Mouse (Mus musculus) spleen, postnatal 10 days (tissue): Measurements from ENCODE around the gene Mpc1.
"Not testable (repeated sequence)": the region's sequence is repeated elsewhere in the genome, so short reads cannot be mapped to it uniquely, and the experiment has no call there.

Experiments
- DNase-seq, 2 experiments: peaks; one replicate each; pipeline ENCODE4 v3.0.0; 2021 to 2022; ENCODE audit warnings: low spot score in 2 of 2

Mpc1 gene

DNA sequence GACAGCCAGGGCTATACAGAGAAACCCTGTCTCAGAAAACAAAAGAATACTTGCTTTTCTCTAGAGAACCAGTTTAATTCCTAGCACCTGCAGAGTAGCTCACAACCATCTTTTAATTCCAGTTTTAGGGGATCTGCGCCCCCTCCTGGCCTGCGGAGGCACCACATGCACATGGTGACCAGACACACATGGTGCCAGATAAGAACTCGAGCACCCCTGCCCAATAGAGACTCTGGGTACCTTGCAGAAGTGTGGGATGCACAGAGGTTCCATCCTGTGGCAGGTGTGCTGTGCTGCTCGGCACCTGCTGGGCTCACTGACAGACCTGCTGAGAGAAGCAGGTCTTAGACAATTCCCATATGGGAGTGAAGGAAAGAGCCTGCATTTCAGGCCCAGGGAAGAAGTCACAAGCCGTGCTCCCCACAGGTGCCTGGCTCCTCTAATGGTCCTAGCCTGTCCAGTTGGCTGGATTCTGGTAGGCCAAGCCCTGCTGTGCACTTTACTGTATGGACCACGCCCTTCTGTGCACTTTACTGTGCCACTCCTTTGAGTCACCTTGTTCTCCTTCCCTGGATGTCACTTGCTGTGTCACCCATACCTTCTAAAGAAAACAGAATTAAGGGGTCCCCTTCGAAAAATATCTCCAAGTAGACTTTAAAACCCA, 45.9 kb downstream of the Mpc1 start:
- DNase-seq, result peak in 1 of 2 experiments; percentile 49

DNA sequence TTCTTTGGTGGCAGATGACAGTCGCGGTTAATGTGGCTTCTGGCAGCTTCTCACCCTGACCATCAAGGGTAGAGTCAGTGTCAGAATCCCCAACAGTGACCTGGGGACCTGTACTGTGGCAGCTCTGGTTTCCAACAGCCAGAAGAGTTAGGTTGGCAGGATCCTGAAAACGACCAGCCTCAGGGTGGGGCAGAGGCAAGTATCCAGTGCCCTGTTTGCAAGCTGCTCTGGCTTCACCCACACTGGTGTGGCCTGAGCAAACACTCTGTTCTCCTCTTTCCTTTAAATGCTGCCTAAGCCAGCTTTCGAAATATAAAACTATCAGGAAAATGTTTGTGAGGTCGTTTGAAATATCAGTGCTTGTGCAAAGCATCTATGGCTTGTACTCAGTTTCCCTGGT, 47.9 kb downstream of the Mpc1 start:
- no peak for DNase-seq

DNA sequence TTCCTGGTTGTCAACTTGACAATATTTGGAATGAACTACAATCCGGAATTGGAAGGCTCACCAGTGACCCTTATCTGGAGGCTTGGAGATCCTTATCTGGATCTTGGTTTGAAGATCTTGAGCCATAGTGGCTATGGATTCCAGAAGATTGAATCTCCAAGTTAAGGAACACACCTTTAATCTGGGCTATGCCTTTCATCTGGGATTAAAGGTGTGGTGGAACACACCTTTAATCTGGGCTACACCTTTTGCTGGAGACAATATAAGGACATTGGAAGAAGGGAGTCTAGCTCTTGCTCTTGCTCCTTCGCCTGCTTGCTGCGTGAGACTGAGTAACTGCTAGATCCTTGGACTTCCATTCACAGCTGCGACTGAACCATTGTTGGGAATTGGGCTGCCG, 54.5 kb downstream of the Mpc1 start, which contains the start of gene Prr18:
Gene Prr18, plus strand, starts transcription at position 301 of the 400 bp plus-strand sequence.
- not testable (repeated sequence) for DNase-seq

DNA sequence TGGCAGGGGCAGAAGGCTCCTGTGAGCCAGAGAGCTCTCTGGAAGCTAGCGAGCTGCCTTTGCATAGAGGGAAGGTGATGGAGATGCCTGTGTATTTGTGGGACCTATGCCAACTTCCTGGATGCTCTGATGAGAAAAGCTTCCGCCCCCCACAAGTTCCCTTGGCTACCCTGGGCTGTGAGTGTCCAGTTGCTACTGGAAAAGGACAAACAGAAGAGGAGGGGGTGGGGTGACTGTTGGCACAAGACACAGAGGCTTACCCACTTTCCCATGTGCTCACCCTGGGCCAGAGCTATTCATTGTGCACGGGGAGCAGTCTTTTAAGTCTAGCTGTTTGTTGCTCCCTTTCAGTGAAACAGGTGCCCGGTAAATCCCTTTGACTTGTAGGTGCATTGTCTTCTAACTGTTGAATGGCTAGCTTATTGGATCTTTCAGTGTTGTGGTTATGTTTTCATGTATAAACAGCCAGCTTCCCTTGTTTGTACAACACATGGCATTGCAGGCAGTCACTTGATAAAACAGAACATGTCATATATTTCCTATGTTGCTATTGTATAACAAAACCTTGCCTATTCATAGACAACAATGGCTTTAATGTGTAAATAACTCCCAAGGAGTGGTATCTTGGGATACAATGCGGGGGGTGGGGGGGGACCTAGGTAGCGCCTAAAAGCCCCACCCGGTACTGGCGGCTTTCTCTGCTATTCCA, 57.1 kb downstream of the Mpc1 start:
- DNase-seq, result no peak

DNA sequence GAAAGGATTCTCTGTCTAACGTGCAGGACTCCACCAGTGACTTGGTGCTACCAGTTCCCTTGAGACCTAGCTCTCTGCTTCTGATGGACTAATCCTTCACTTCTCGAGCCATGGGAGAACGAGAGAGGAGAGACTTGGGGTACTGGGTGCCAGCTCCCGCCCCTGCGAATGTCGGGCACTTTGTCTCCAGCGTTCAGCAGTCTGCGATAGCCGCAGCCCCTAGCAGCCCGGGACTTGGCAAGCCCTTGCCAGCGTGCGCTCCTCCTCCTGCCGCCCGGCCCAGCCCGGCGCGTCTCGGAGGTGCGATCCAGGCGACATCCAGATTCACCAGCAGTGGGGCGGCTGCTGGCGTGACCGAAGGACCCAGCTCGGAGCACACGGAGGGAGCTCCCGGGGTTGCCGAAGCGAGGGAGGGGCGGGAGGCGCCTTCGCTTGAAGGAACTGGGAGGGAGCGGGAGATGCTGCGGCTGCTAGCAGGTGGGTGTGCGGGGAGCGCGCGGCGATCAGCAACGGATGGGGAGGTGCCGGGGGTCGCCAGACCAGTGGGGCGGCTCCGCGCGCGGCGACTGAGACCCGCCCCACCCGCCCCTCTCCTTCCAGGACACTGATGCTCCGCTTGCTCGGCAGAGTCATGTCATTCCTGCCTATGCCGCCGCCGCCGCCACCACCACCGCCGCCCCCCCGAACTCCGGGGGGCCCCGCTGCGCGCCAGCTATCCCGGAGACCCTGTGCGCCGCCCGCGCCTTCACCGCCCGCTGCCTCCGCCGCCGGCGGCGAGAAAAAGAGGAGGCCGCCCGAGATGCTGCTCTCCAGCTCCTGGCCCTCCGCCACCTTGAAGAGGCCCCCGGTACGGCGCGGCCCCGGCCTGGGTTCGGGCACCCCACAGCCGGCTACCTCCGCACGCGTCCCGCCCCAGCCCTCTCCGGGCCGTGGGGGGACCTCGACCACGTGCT, 58.0 kb downstream of the Mpc1 start:
- no peak for DNase-seq

DNA sequence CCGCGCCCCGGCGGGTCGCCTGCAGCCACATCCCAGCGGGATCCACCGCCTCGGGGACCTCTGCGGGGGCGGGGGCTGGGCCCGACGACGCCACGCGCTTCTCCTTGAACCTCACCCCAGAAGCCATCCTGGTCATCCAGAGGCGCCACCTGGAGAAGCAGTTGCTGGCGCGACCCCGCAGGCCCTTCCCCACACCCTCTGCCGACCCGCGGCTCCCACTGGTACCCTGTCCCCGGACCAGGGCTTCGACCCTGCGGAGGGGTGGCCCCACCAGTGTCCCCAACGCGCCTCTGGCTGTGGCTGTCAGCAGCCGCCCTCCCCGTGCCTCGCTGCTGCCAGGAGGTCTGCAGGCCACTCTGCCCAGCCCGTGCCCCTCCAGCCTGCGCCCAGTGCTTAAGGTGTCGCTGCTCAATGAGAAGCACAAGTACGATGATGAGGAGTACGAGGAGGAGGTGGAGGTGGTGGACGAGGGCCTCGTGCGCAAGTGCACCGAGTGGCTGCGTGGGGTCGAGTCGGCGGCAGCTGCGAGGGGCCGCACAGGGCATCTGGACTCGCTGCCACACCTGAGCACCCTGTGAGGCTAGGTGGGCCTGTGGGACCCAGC, 58.8 kb downstream of the Mpc1 start:
- DNase-seq, result no peak

DNA sequence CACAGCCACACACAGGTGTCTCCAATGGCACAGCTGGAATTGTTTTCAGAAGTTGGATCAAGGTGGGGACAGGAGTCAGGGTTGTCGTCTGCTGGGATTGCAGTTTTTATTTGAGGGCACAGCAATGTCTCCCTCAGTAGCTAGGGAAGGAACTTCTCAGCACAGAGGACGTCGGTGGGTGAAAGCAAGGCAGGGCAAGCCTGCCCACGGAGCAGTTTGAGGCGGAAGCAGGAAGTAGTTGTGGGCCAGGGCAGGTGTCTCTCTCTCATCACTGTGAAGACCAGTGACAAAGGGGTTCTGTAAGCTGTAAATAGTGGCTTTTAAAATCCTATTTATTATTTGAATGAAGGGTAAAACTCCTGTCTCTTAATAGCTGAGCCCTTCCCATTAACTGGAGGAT, 60.0 kb downstream of the Mpc1 start:
- no peak for DNase-seq

DNA sequence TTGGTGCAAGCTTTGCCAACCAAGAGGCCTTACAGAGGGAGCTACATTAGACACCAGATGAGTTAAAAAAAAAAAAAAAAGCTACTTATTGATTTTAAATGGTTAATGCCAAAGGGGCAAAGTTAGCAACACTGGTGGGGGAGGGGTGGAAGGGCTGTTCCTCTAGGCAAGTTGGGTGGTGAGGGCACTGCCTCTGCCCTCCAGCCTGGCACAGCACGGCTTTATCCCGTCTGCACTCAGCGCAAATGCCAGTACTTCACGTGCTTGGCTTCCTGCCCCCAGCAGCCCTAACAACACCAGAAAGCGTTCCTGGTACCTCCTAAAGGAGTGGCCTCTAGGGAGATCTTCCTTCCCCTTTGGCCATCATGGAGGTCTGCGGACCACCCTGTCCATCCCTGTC, 60.7 kb downstream of the Mpc1 start:
- no peak for DNase-seq
